Mouse (Mus musculus) liver, postnatal 0 days (tissue): ENCODE measurements at regions not wholly inside any gene's neighbourhood (a gene's known extent, or its start where the extent isn't known, plus 50 kb on each side); places are given as distances from the start of the nearest gene placed in this dataset.

Experiments used
- CTCF ChIP-seq: sonication (generic); IDR thresholded peaks from 2 replicates; pipeline ENCODE4 v1.5.1; 2016; ENCODE audit warnings: antibody characterized with exemption, low read depth
- EP300 ChIP-seq: IDR thresholded peaks from 2 replicates; pipeline ENCODE4 v1.6.1; 2016; ENCODE audit warnings: antibody characterized with exemption, low read depth, mild to moderate bottlenecking

GRCm38 (mm10) chr2:57617258-57617657 lies 379.8 kb downstream of the Gpd2 start:
- TF ChIP-seq CTCF (no peak), EP300 (no peak)
